Mouse (Mus musculus) hindbrain, postnatal 0 days (tissue): Measurements from ENCODE around the gene Necap1. TPM values are rescaled to one million over a fixed set of nuclear protein-coding genes. Genes with fewer than 3 reads are reported as not detected.

ENCODE experiments used
- ATAC-seq: fragments of 200-750 bp; cut with Nextera tagmentation; 2 replicates; pipeline ENCODE4 v1.8.0; 2017; ENCODE audit warnings: mild to moderate bottlenecking, moderate TSS enrichment, moderate library complexity
- DNase-seq: peaks from one replicate; pipeline ENCODE4 v3.0.0-alpha.2; 2015; ENCODE audit warnings: low spot score
- H3K27ac ChIP-seq: fragments of 300-500 bp; sonication (generic); 2 replicates; pipeline ENCODE4 v1.5.1; 2014; ENCODE audit warnings: mild to moderate bottlenecking
- H3K27me3 ChIP-seq: fragments of 300-500 bp; sonication (generic); 2 replicates; pipeline ENCODE4 v1.6.1; 2014; ENCODE audit warnings: low read length, mixed read lengths; ENCODE audit not compliant: insufficient read depth
- H3K36me3 ChIP-seq: fragments of 300-500 bp; sonication (generic); 2 replicates; pipeline ENCODE4 v1.6.1; 2014; ENCODE audit warnings: low read length, mixed read lengths; ENCODE audit not compliant: insufficient read depth
- H3K4me1 ChIP-seq: fragments of 300-500 bp; sonication (generic); 2 replicates; pipeline ENCODE4 v1.6.1; 2014; ENCODE audit warnings: antibody characterized with exemption, low read length, mixed read lengths; ENCODE audit not compliant: insufficient read depth
- H3K4me2 ChIP-seq: fragments of 300-500 bp; sonication (generic); 2 replicates; pipeline ENCODE4 v1.6.1; 2014; ENCODE audit warnings: low read depth, mild to moderate bottlenecking, low read length, moderate library complexity, mixed read lengths
- H3K4me3 ChIP-seq: fragments of 300-500 bp; sonication (generic); 2 replicates; pipeline ENCODE4 v1.5.1; 2014; ENCODE audit warnings: low read length
- H3K9ac ChIP-seq: fragments of 300-500 bp; sonication (generic); replicated peaks from 2 replicates; pipeline ENCODE4 v1.6.1; 2014; ENCODE audit warnings: mild to moderate bottlenecking, low read length, moderate library complexity, mixed read lengths
- H3K9me3 ChIP-seq: fragments of 300-500 bp; sonication (generic); 2 replicates; pipeline ENCODE4 v1.6.1; 2016; ENCODE audit warnings: low read length, mixed read lengths
- CTCF ChIP-seq: IDR thresholded peaks from 2 replicates; pipeline ENCODE4 v1.5.1; 2016; ENCODE audit warnings: antibody characterized with exemption, control low read depth, low read depth
- whole genome bisulfite sequencing: fragments of 180-500 bp; shearing (Covaris S2); extraction: QIAGEN DNeasy Blood & Tissue Kit; methylation state at CpG from one replicate; pipeline ENCODE4 v1.1.7; 2014; 5-methylcytosine and 5-hydroxymethylcytosine counted together
- polyA plus RNA-seq: library from polyadenylated mRNA; unstranded; fragments of >200 nt; fragmentation: Nextera tagmentation; extraction: Ambion mirVana; gene quantifications from 2 replicates; pipeline ENCODE4 v1.2.1, GENCODE M21; 2015
- total RNA-seq: library from RNA; depleted of rRNA; stranded (reverse); fragments of >200 nt; gene quantifications from 2 replicates; pipeline ENCODE4 v1.2.3, GENCODE M21; 2014; rRNA removed

Necap1 gene
- total RNA-seq (119 and 121 TPM in 2 replicates), polyA plus RNA-seq (158 and 162 TPM in 2 replicates)

DNA sequence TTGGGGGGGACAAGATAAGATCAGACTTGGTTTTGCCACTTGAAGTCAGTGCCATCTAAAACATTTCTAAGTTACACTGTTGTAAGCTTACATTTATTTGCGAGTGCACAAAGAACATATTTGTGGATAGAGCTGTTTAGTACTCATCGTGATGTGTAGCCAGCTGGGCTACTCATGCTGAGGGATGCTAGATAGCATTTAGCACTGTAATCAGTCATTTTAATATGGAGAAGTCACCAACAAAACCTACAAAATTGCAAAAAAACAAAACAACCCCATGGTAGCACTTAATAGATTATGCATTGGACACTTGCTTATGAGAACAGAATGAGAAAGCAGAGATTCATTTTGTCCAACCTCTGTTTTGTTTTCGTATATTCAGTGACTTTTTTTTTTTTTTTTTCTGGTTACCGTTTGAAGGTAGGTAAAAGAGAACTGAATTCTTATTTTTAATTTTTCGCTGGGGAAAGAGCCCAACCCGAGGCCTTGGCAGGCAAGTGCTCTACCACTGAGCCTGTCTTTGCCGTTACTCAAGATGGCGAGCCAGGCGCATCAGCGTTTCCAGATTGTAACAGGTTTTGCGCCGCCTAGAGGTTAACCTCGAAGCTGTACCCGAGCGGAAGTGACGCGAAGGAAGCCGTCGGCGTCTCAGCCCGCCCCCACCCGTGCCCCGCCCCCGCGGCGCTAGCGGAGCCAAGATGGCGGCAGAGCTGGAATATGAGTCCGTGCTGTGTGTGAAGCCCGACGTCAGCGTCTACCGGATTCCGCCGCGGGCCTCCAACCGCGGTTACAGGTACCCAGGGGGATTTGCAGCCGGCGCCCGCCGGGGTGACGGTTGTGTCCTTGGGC lies at the start of gene Necap1:
Gene Necap1 (plus strand): TSS at position 604 of the 849 bp plus-strand sequence.
- TF ChIP-seq CTCF, result peak; percentile 87
- Histone ChIP-seq H3K27ac (peak within 1 kb of the TSS; percentile 94), H3K4me1 (0 out of 2 replicates have a peak, but pooled peaks cover 5% of the 10 kb centered on the region), H3K9ac (peak within 1 kb of the TSS; percentile 96), H3K36me3 (peaks cover 7% of the 10 kb centered on the region; the same call in 1 of the 2 replicates), H3K27me3 (no peaks in the 10 kb centered on the region), H3K9me3 (no peaks in the 10 kb centered on the region), H3K4me3 (peak within 1 kb of the TSS; percentile 93), H3K4me2 (peak within 1 kb of the TSS; percentile 61)
- WGBS, result 7% methylated on average over 43 of the region's 43 CpGs
- peak; percentile 98 for ATAC-seq
- DNase-seq, result peak; percentile 100

DNA sequence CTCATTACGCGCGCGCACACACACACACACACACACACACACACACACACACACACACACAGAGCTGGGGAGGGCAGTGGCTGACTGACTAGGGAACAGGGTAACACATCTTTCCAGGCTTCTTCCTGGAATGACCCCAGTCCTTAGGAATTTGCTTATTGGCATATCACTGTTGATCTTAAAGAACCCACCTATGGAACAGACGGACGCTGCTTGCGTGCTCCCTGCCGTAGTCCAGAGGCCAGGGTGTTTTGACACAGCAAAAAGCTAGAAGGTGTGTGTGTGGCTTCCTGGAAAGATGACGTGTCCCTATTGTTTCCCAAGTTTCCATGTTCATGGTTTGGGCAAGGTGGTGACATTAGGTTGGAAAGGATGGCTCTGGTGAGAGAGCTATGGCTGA lies 49.1 kb upstream of the Necap1 start:
- H3K36me3 ChIP-seq, result peaks cover 10% of the 10 kb centered on the region
- no peak overlapping the region for H3K27ac ChIP-seq
- H3K4me3 ChIP-seq, result no peak overlapping the region
- no peaks in the 10 kb centered on the region for H3K9me3 ChIP-seq
- no peak overlapping the region; the same call in 1 of the 2 replicates for H3K4me2 ChIP-seq
- no peak overlapping the region for H3K9ac ChIP-seq
- TF ChIP-seq CTCF, result no peak
- ATAC-seq (no peak), DNase-seq (no peak)
- H3K27me3 ChIP-seq, result no peaks in the 10 kb centered on the region
- 95% methylated on average over 9 of the region's 9 CpGs for WGBS
- peaks cover 20% of the 10 kb centered on the region for H3K4me1 ChIP-seq

DNA sequence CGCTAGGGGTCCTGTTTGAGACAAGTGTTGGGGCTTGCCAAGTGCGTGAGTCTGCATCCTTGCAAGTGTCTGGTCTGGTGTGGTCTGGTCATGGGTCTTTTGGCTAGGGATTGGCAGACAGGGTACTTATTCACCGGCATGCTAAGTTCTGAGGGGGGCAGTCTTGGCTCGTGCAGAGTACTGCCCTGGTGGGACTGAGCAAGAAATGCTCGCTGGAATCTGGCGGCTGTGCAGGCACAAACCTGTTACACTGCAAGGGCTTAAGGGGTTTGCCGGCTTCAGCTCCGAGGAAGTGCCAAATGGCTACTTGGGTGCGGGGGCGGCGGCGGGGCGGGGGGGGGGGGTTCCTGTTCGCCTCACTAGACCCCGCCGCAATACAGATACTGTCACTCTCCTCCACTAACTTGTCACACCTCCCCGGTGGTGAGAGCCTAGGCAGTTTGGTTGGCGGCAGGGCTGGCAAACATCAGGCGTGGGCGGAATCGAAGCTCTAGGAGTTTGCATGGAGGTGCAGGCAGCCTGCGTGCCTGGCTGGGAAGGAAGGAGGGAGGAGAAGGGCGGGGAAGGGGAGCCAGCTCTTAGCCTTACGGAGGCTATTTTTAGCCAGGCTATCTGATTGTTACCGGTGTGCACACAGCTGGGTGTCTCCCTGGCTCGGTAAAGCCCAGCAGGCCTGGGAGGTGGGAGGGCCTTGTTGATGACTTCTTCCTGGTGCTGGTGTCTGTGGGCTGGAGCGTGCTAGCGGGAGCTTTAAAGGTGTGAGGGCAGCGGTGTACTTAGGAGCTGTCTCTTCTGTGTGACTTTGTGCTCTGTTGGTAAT lies 48.1 kb upstream of the Necap1 start:
- Histone ChIP-seq H3K9ac (peak overlapping the region; percentile 42), H3K4me2 (peak overlapping the region; percentile 73), H3K4me3 (peak overlapping the region; percentile 38), H3K9me3 (no peaks in the 10 kb centered on the region), H3K36me3 (peaks cover 17% of the 10 kb centered on the region), H3K27me3 (no peaks in the 10 kb centered on the region), H3K4me1 (peaks cover 13% of the 10 kb centered on the region), H3K27ac (peak overlapping the region; percentile 54; the same call in 1 of the 2 replicates)
- peak; percentile 76 for ATAC-seq
- DNase-seq, result peak; percentile 63
- TF ChIP-seq CTCF, result no peak; the same call in 1 of the 2 replicates
- 2% methylated on average over 25 of the region's 29 CpGs for WGBS

DNA sequence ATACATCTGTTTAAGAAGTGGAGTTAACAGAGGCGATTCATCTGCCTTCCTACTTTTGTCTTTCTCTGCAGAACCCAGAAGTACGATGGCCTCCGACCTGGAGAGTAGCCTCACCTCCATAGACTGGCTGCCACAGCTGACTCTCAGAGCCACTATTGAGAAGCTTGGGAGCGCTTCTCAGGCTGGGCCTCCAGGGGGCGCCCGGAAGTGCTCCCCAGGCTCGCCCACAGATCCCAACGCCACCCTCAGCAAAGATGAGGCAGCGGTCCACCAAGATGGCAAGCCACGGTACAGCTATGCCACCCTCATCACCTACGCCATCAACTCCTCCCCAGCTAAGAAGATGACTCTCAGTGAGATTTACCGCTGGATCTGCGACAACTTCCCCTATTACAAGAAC lies 46.2 kb upstream of the Necap1 start:
- Histone ChIP-seq H3K4me3 (no peak overlapping the region), H3K9me3 (no peaks in the 10 kb centered on the region), H3K27me3 (no peaks in the 10 kb centered on the region), H3K27ac (no peak overlapping the region), H3K4me1 (peaks cover 9% of the 10 kb centered on the region; the same call in 1 of the 2 replicates), H3K36me3 (peaks cover 21% of the 10 kb centered on the region), H3K9ac (no peak overlapping the region), H3K4me2 (no peak overlapping the region)
- WGBS, result 48% methylated on average over 13 of the region's 13 CpGs
- ATAC-seq (no peak), DNase-seq (peak; percentile 33)
- peak; percentile 56 for TF ChIP-seq CTCF

DNA sequence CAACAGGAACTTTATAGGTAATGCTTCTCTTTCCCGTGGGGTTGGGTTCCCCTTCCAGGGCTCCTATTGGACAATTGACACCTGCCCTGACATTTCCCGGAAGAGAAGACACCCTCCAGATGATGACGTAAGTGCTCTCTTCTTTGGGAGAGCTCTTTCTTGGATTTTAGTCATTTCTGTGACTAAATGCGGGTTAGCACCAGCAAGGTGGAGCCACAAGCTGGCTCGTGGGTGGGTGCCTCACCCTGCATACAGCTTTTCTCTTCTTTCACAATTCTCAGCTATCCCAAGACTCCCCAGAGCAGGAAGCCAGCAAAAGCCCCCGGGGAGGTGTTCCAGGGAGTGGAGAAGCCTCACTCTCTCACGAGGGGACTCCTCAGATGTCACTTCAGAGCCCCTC lies 41.4 kb upstream of the Necap1 start:
- no peak overlapping the region for H3K4me2 ChIP-seq
- no peak overlapping the region for H3K4me3 ChIP-seq
- DNase-seq (no peak), ATAC-seq (no peak)
- H3K27ac ChIP-seq, result no peak overlapping the region
- H3K36me3 ChIP-seq, result peaks cover 54% of the 10 kb centered on the region
- no peak for TF ChIP-seq CTCF
- 86% methylated on average over 7 of the region's 7 CpGs for WGBS
- no peaks in the 10 kb centered on the region for H3K4me1 ChIP-seq
- no peak overlapping the region for H3K9ac ChIP-seq
- no peaks in the 10 kb centered on the region for H3K27me3 ChIP-seq
- 0 out of 2 replicates have a peak, but pooled peaks cover 2% of the 10 kb centered on the region for H3K9me3 ChIP-seq

DNA sequence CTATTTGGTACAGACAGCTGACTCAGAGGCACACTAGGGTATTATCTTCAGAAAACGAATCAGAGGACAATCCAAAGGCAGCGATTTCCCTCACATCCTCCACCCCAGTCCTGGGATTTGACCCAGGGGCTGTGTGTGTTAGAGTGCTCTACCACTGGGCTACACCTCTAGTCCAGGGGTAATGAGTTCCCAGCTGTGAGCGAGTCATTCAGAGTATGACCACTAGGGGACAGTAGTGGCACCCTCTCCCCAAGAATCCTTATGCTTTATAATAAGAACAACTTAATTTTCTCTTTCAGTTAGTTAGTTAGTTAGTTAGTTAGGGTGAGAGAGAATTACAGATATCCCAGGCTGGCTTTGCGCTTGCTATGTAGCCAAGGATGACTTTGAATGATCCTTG lies 39.9 kb upstream of the Necap1 start:
- peak; percentile 74 for TF ChIP-seq CTCF
- H3K4me2 ChIP-seq, result no peak overlapping the region
- H3K36me3 ChIP-seq, result peaks cover 62% of the 10 kb centered on the region
- H3K27me3 ChIP-seq, result no peaks in the 10 kb centered on the region
- 72% methylated on average over 4 of the region's 4 CpGs for WGBS
- no peak overlapping the region for H3K27ac ChIP-seq
- H3K4me1 ChIP-seq, result no peaks in the 10 kb centered on the region
- H3K4me3 ChIP-seq, result no peak overlapping the region
- H3K9ac ChIP-seq, result no peak overlapping the region
- DNase-seq, result peak; percentile 22
- no peak for ATAC-seq
- 0 out of 2 replicates have a peak, but pooled peaks cover 2% of the 10 kb centered on the region for H3K9me3 ChIP-seq
